Mouse (Mus musculus) gastrocnemius, adult 8-10 months (tissue): Measurements from ENCODE around the gene Stk33. TPM values are rescaled to one million over a fixed set of nuclear protein-coding genes. Genes with fewer than 3 reads are reported as not detected.
A peak's percentile ranks its signal among the peaks of the same experiment; 100 is the strongest.

ENCODE experiments used
- DNase-seq, 2 experiments: peaks; one replicate each; pipeline ENCODE4 v3.0.0; 2022; ENCODE audit warnings: low spot score in 2 of 2
- total RNA-seq, 4 experiments: library from RNA; stranded (reverse); gene quantifications; 2 replicates each; pipeline ENCODE4 v1.2.4; 2022

The Stk33 gene
- total RNA-seq, 4 experiments from 2014 or later, result 4.0 to 13.1 (median 11.1) TPM

DNA sequence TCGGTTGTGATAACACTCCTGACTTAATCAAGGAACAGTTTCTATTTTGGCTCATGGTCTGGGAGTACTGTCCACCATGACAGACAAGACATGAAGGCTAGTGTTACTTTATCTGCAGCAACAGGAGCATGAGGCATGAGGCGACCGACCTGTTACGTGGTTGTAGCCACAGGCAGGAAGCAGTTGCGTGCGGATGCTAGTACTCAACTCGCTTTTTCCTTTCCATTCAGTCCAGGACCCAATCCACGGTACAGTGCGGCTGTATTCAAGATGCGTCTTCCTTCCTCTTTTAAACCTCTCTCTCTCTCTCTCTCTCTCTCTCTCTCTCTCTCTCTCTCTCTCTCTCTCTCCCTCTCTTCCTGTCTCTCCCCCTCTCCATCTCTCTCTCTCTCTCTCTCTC, 194.1 kb downstream of the Stk33 start:
- no peak for DNase-seq

DNA sequence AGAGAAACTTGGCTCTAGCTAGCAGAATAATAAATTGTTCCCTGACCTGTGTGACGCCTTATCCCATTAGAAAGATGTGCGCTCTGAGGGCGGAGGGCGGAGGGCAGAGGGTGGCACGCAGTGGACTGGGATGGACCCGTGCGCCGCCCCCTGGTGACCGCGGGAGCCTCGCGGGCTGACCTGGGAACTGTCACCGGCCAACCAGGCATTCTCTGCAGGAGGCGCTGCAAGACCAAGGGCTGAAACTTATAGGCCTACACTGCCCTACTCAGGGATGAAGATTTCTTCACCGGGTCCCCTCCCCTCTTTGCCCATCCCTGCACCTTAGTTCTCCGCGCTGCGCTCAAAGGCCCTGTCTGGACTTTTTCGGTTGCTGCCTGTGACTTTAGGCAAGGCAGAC, 197.6 kb downstream of the Stk33 start:
- no peak for DNase-seq

DNA sequence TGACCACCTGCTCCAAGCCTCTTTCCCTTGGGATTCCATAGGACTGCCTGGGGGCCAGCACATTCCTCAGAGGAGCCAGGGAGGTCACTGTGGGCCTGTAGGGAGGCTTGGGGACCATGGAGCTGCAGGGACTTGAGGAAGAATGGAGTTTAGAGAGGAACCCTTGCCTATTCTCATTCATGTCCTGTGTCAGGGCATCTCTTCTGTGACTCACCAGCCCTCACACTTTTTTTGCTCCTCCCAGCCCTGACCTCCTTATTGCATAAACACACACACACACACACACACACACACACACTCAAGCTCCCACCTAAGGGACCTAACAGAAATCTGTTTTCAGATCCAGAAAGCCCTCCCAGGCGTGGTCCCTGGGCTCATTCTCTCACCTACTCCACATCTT, 199.5 kb downstream of the Stk33 start:
- DNase-seq, result no peak

DNA sequence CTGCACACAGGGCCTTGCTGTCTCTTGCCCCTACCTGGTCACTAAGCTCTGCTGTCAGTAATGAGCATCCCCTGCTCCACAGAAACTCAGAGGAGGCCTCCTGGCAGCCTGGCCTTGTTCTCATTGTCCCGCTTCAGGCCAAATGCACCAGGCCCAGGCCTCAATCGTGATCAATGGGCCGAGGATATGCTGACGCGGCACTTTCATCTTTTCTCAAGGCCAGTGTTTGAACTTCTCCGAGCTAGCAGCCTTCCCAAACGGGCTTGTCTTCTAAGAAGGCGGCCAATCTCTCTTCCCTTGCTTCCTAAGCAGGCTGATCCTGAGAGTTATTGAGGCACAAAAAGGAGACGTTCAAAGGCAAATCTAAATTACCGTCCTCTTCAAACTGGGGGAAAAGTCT, 200.2 kb downstream of the Stk33 start:
- DNase-seq, result no peak

DNA sequence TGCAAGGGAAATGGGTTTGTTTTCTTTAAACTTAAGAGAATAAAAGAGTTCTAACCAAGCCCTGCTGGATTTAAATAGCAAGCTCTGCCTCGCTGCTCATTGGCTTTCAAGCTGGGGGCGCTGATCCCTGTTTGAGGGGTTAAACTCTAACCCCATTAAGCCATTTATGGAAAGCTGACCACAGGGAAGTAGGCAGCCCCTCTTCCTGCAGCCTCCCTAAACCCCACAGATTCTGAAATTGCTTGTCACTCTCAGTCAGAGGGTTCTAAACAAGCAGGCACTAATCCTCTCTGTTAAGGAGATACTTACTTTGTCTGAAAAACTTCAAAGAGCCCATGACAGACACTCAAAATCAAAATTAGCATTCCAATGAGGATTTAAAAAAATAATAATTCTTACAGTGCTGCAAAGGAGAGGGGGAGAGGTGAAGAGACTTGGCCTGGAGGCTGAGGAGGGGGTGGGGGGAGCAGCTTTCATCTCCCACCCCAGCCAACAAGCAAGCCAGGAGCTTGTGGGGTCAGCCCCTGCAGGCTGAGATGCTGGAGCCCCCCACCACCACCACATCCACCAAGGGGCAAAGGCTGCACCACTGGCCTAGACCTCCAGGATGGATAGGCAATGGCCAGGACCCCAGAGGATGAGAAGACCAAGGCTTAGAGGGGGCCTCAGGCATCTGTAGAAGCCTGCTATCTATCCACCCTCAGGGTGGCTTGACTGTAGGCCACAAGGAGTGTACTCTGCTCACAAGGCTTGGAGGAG, 203.8 kb downstream of the Stk33 start:
- DNase-seq, result no peak

DNA sequence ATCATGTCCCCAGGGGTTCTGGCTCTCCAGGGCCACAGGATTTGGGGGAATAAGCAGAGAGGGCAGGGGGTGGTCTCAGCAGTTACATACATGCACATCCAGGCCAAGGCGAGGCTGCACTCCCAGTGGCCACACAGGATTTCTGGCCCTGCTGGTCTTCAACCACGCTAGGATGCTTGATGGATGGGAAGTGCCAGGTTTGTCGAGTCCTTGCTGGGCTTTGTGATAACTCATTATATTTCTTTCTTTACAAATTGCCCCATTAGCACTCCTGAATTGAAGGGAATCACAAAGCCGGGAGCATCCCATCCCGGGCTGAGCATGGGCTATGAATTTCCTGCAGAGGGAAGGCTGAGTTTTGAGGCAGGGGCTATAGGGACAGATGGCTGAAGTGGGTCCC, 204.4 kb downstream of the Stk33 start:
- DNase-seq, result no peak

DNA sequence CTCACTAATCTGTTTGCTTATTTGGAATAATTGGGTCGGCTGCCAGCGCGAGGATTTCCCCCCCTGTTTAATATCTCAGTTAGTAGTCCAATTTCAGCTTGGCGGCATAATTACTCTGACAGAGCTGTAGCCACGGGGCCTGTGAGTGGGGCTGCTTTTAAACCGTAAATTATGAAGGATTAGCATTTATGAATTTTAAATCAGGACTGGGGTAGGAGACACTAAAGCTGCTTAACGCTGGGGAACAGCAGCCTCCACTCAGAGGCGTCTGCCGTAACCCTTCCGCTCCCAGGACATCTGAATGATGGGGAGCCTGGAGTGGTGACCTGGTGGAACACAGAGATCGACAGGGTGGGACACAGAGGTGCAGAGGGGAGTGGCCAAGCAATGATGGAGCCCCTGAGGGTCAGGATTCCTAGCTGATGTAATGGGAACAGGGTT, 207.0 kb downstream of the Stk33 start:
- no peak for DNase-seq

DNA sequence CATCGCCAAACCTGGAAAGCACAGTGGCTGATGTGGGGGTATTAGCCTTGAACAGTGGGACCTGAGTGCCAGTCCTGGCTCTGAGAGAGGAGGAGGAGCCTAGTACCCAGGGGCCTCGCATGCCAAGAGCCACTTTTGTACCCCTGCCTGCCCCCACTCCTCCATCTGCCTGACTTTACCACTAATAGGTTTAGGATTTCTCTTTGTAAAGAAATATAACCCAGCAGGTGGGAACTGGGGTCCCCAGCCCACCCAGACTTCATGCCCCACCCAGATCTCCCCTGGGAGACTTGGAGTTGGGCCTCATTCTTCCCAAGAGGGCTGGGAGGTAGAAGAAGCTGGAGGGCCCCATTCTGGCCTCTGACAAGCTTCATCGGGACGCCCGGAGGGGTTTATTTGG, 207.6 kb downstream of the Stk33 start:
- no peak for DNase-seq

DNA sequence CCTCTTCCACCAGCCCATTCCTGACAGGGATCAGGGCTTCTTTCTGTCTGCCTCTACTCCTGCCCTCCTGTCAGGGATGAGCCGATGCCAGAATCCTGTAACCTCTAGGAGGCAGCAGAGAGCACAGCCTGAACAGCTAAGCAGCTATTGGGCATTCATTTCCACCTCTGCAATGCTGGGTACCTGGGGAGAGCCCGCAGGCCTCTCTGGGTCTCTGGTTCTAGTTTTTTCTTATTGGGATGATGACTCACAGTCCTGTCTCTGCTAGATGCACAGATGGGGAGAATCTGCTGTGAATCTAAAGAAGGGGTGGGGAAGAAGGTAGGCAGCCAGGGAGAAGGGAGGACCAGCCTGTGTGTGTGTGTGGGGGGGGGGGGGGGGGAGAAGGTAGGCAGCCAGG, 208.1 kb downstream of the Stk33 start:
- DNase-seq, result peak; percentile 12 to 28

Other genes starting within 250 kb of the Stk33 start
- under 1 TPM; 0.07 to 0.13 (median 0.12) TPM for gene Trim66, start 69.1 kb upstream of the Stk33 start, total RNA-seq
- gene Rpl27a, start 80.1 kb upstream of the Stk33 start, total RNA-seq, result 10 to 100 TPM; 66.8 to 96.7 (median 83.2) TPM